Mouse (Mus musculus) left cerebral cortex, postnatal 14 days (tissue): ENCODE data around the gene Gm49388. TPM values are rescaled to one million over a fixed set of nuclear protein-coding genes. Genes with fewer than 3 reads are reported as not detected.

ENCODE experiments used
- DNase-seq, 2 experiments: peaks; one replicate each; pipeline ENCODE4 v3.0.0; 2021 to 2022; ENCODE audit warnings: low spot score in 2 of 2, mixed read lengths in 1 of 2
- intact Hi-C: fragments of 180-260 bp; cut with DNase I; formaldehyde crosslinking; loops from one replicate; pipeline ENCODE4 v1.15.1; 2025
- total RNA-seq, 2 experiments: library from RNA; stranded (reverse); gene quantifications; 2 replicates each; pipeline ENCODE4 v1.2.3; 2021

Gm49388 gene
- total RNA-seq, 2 experiments from 2014 or later: 1.7 TPM

- no peak for DNase-seq
- intact Hi-C loops: no loop called here
Observed at GRCm38 (mm10) chr7:127798591-127798990, 13.2 kb downstream of the Gm49388 start.

GRCm38 (mm10) chr7:127799211-127799610 is 13.8 kb downstream of the Gm49388 start:
- no peak for DNase-seq
- intact Hi-C loops: no loop called here

- intact Hi-C loops: no loop called here
- no peak for DNase-seq
Observed at GRCm38 (mm10) chr7:127799738-127800137, 14.3 kb downstream of the Gm49388 start.

- peak; percentile 87 to 88 for DNase-seq
- intact Hi-C loops: no loop called here
Observed at GRCm38 (mm10) chr7:127800435-127801009, 15.1 kb downstream of the Gm49388 start, which contains the start of gene Hsd3b7. Gene Hsd3b7 (plus strand): TSS chr7:127800604.

- no peak for DNase-seq
- intact Hi-C loops: no loop called here
Observed at GRCm38 (mm10) chr7:127801010-127801621, 15.7 kb downstream of the Gm49388 start.

GRCm38 (mm10) chr7:127802313-127802712 is 16.9 kb downstream of the Gm49388 start:
- intact Hi-C loops: no loop called here
- no peak for DNase-seq

GRCm38 (mm10) chr7:127808821-127809220 is 23.4 kb downstream of the Gm49388 start:
- intact Hi-C loops: no loop called here
- DNase-seq: no peak

GRCm38 (mm10) chr7:127809846-127810245 is 24.4 kb downstream of the Gm49388 start:
- intact Hi-C loops: no loop called here
- no peak for DNase-seq

- intact Hi-C loops: no loop called here
- DNase-seq: no peak
Observed at GRCm38 (mm10) chr7:127810650-127811049, 25.2 kb downstream of the Gm49388 start.

- intact Hi-C loops: no loop called here
- DNase-seq: no peak
Observed at GRCm38 (mm10) chr7:127811240-127811639, 25.8 kb downstream of the Gm49388 start.

GRCm38 (mm10) chr7:127812292-127812691 is 26.9 kb downstream of the Gm49388 start:
- intact Hi-C loops: no loop called here
- DNase-seq: no peak

GRCm38 (mm10) chr7:127813821-127814220 is 28.4 kb downstream of the Gm49388 start:
- no peak for DNase-seq
- intact Hi-C loops: no loop called here

GRCm38 (mm10) chr7:127814241-127814921 is 29.0 kb downstream of the Gm49388 start:
- DNase-seq: peak; percentile 77 to 85
- intact Hi-C loops: no loop called here

GRCm38 (mm10) chr7:127815116-127815665 is 29.8 kb downstream of the Gm49388 start:
- intact Hi-C loops: no loop called here
- DNase-seq: no peak

- intact Hi-C loops: no loop called here
- peak; percentile 64 to 81 for DNase-seq
Observed at GRCm38 (mm10) chr7:127815954-127816821, 30.8 kb downstream of the Gm49388 start.

- no peak for DNase-seq
- intact Hi-C loops: no loop called here
Observed at GRCm38 (mm10) chr7:127817053-127817452, 31.6 kb downstream of the Gm49388 start.

GRCm38 (mm10) chr7:127817776-127818175 is 32.4 kb downstream of the Gm49388 start:
- intact Hi-C loops: no loop called here

GRCm38 (mm10) chr7:127820836-127821509 is 35.6 kb downstream of the Gm49388 start:
- intact Hi-C loops: no loop called here
- DNase-seq: no peak

More at GRCm38 (mm10) chr7:127817776-127818175, 32.4 kb downstream of the Gm49388 start:
- DNase-seq: no peak

GRCm38 (mm10) chr7:127822494-127822893 is 37.1 kb downstream of the Gm49388 start:
- DNase-seq: no peak
- intact Hi-C loops: no loop called here
